Mouse (Mus musculus) lung, adult 2 months (tissue): Measurements from ENCODE around the gene Heg1. TPM values are rescaled to one million over a fixed set of nuclear protein-coding genes. Genes with fewer than 3 reads are reported as not detected.

Experiments
- DNase-seq: peaks from one replicate; pipeline ENCODE4 v3.0.0; 2022
- H3K4me1 ChIP-seq: fragments of 200-500 bp; 2 replicates; pipeline ENCODE4 v1.6.1; 2011; ENCODE audit warnings: low read length; ENCODE audit not compliant: control insufficient read depth, insufficient read depth
- H3K4me3 ChIP-seq: fragments of 200-500 bp; replicated peaks from 2 replicates; pipeline ENCODE3; 2011; ENCODE audit warnings: low read depth, mild to moderate bottlenecking, control low read depth, low read length; ENCODE audit errors: extremely low read depth
- CTCF ChIP-seq: fragments of 200-500 bp; IDR thresholded peaks from 2 replicates; pipeline ENCODE4 v1.5.1; 2011; ENCODE audit warnings: mild to moderate bottlenecking, low read length, control low read depth; ENCODE audit not compliant: insufficient read depth
- POLR2A ChIP-seq: fragments of 200-500 bp; IDR thresholded peaks from 2 replicates; pipeline ENCODE4 v1.6.1; 2011; ENCODE audit warnings: low read depth, mild to moderate bottlenecking, control low read depth, low read length, borderline replicate concordance; ENCODE audit errors: extremely low read depth
- WGBS: fragments of 180-500 bp; shearing (Covaris S2); methylation state at CpG from one replicate; pipeline ENCODE4 v1.1.7; 2018; 5-methylcytosine and 5-hydroxymethylcytosine counted together
- polyA plus RNA-seq: library from polyadenylated mRNA; depleted of rRNA; stranded (reverse); fragments of >200 nt; gene quantifications from 2 replicates; pipeline ENCODE4 v1.2.3, GENCODE M21; 2012

Gene Heg1
- polyA plus RNA-seq, 1 experiment = 150 TPM

DNA sequence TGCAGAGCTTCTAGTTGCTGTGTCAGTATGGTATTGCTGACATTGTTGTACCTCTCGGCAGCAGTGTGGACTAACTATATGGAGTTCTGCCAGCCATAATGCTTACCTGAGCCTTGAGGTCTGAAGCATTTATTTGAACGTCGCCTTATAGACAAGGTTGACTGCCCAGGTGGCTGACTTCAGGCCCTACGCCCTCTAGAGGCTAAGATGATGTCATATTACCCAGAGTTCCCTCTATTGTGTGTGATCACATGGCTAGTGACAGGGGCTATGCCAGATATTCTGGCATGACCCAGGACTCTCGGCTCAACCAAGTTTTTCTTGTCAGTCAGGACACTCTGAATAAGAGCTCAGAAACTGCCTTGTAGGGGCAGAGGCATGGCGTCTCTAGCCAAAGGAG lies 52.6 kb downstream of the Heg1 start:
- no peak for TF ChIP-seq CTCF
- no peak for TF ChIP-seq POLR2A

DNA sequence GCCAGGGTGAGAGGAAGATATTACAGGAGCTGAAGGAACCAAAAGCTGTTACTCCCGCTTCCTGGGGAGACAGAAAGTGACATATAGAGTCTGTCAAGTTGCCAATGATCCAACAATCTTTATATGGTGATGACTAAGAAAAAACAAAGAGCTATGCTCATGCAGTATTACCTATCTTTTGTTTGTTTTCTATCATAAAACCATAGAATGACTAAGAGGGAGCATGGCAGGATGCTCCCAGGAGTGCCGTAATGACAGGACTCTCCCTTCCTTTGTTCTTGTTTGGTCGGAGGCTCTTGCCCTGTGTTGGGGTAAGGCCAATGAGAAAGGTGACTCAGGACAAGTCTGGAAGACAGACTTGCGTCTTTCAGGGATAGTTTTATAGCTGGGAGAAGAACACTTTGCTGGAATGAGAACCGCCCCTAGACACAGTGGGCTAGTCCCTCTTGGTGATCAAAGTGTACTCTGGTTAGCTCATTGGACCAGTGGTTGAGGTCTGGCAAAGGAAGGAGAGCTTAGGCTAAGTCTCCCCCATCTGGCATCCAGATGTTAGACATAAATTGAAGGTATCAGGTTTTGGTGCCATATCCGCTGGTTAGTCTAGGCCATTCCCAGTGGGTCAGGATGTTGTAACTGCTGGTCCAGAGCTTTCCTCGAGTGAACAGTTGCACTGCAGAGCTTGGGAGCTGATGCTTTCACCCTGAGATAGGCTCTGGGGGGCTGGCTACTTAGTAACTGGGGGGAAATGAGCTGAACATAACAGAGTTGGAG lies 55.0 kb downstream of the Heg1 start:
- TF ChIP-seq CTCF (no peak), POLR2A (no peak)
- WGBS = 65% methylated on average over 7 of the region's 7 CpGs
- Histone ChIP-seq H3K4me3 (no peak overlapping the region), H3K4me1 (peaks cover 3% of the 10 kb centered on the region; the same call in 1 of the 2 replicates)
- DNase-seq = no peak

More for the DNA sequence above, 52.6 kb downstream of the Heg1 start:
- 64% methylated on average over 6 of the region's 6 CpGs for WGBS
- peaks cover 3% of the 10 kb centered on the region; the same call in 1 of the 2 replicates for H3K4me1 ChIP-seq
- no peak overlapping the region for H3K4me3 ChIP-seq
- DNase-seq = no peak

DNA sequence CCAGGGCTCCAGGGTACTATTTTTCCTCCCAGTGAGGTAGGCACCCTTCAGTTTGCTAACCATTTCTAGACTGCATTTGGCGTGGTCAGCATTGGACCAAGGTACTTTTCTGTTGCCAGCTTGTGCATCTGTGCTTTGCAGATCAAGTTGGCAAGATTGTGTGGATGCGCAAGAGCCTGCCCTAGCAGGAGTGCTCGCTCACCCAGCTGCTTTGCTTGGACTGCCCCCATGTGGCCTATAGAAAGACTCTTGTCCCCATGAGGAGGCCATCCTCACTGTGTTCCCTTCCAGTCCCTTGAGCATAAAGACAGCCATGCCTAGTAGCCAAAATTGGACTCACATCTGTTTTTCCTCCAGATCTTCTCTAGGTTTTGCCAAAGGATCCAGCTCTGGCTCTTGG lies 55.6 kb downstream of the Heg1 start:
- 42% methylated on average over 3 of the region's 3 CpGs for WGBS

DNA sequence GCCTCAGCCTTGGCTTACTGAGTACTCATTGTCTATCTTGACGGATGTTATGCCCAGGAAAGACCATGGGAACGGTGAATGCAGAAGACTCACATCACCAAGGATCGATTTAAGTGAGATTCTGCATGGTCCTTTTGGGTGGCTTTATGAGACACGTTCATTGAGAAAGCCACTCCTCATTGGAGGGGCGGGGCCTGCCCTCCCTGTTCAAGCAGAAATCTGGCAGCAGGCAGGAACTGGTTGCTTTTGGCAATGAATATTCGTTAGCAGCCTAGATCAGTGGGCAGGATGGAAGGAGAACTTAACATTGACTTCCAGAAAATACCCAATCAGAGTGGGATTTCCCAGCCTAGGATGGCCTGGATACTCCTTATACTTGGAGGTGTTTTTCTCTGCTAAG lies 56.2 kb downstream of the Heg1 start:
- WGBS = 38% methylated on average over 6 of the region's 6 CpGs

More for the DNA sequence above, 55.6 kb downstream of the Heg1 start:
- no peak overlapping the region for H3K4me3 ChIP-seq
- peaks cover 3% of the 10 kb centered on the region; the same call in 1 of the 2 replicates for H3K4me1 ChIP-seq
- TF ChIP-seq POLR2A = no peak
- TF ChIP-seq CTCF = peak; percentile 77
- DNase-seq = peak; percentile 34

GRCm38 (mm10) chr16:33741795-33742194 lies 57.6 kb downstream of the Heg1 start:
- no peak overlapping the region for H3K4me3 ChIP-seq
- H3K4me1 ChIP-seq = peaks cover 3% of the 10 kb centered on the region; the same call in 1 of the 2 replicates
- WGBS = 45% methylated on average over 5 of the region's 5 CpGs
- no peak for DNase-seq
- TF ChIP-seq POLR2A = no peak
- TF ChIP-seq CTCF = no peak

More for the DNA sequence above, 56.2 kb downstream of the Heg1 start:
- no peak overlapping the region for H3K4me3 ChIP-seq
- peaks cover 3% of the 10 kb centered on the region; the same call in 1 of the 2 replicates for H3K4me1 ChIP-seq
- TF ChIP-seq POLR2A (no peak), CTCF (no peak)
- no peak for DNase-seq

- no peak for TF ChIP-seq CTCF
- no peak for TF ChIP-seq POLR2A
- no peak for DNase-seq
- H3K4me1 ChIP-seq = peaks cover 3% of the 10 kb centered on the region; the same call in 1 of the 2 replicates
- H3K4me3 ChIP-seq = no peak overlapping the region
- 62% methylated on average over 9 of the region's 9 CpGs for WGBS
Observed at GRCm38 (mm10) chr16:33742233-33742632, 58.1 kb downstream of the Heg1 start.

DNA sequence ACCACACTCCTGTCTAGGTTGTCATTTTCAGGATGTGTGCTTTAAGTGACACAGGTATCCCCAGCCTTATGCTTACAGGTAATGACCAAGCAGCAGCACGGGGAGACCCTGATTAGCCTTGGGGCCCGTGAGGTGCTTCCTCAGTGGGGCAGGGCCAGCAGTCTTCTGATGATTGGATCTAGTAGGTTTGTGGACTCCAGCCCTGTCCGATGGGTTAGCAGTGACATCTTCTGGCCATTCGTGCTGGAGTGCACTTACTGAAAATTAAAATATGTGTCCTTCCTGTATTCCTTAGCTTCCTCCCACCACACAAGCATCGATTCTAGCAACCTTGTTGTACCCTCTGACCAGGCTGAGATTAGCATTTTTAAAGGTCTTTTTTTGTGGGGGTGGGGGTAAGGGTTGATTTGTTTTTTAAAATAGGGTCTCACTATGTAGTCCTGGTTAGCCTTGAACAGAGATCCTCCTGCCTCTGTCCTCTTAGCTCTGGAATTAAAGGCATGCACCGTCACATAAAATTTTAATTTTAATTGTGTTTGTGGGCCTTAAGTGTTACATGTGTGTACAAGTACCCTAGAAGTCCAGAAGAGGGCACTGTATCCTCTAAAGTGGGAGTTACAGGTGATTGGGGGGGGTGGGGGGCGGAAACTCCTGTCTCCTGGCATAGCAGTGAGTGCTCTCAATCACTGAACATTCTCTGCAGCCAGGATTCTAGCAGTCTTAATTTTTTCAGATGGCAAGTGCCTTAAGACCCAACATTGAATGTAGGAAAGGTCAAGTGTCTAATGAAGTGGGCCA lies 60.7 kb downstream of the Heg1 start:
- no peak for DNase-seq
- no peak overlapping the region for H3K4me3 ChIP-seq
- WGBS = 51% methylated on average over 7 of the region's 7 CpGs
- peaks cover 3% of the 10 kb centered on the region; the same call in 1 of the 2 replicates for H3K4me1 ChIP-seq
- TF ChIP-seq POLR2A = no peak
- TF ChIP-seq CTCF = peak; percentile 47

DNA sequence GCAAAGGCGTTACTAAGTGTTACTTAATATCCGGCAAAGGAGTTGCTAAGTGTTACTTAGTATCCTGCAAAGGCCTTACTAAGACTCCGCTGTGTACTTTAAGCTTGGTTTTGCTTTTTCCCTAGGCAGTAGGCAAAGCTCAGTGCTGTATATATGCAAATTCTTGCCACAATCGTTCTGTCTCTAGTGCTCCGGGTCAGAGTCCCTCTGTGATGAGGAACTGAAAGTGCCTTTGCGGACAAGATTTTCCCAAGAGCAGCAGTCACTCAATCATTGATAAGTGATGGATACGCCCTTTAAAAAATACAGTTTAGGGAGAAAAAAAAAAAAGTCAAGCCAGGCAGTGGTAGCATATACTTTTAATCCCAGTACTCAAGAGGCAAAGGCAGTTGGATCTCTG lies 61.3 kb downstream of the Heg1 start:
- Histone ChIP-seq H3K4me1 (peaks cover 2% of the 10 kb centered on the region; the same call in 1 of the 2 replicates), H3K4me3 (no peak overlapping the region)
- DNase-seq = no peak
- TF ChIP-seq CTCF (no peak), POLR2A (no peak)
- 63% methylated on average over 7 of the region's 7 CpGs for WGBS

GRCm38 (mm10) chr16:33746074-33746676 lies 62.0 kb downstream of the Heg1 start:
- DNase-seq = no peak
- TF ChIP-seq POLR2A (no peak), CTCF (no peak)
- WGBS = 78% methylated on average over 10 of the region's 10 CpGs
- Histone ChIP-seq H3K4me1 (peaks cover 2% of the 10 kb centered on the region; the same call in 1 of the 2 replicates), H3K4me3 (no peak overlapping the region)
